Mouse (Mus musculus) right cerebral cortex, postnatal 25 days (tissue): ENCODE data around the gene Igdcc4.
A peak's percentile ranks its signal among the peaks of the same experiment; 100 is the strongest.
"Not testable (repeated sequence)": the region's sequence is repeated elsewhere in the genome, so short reads cannot be mapped to it uniquely, and the experiment has no call there.

Source experiments
- DNase-seq: peaks from one replicate; pipeline ENCODE4 v3.0.0; 2022

The Igdcc4 gene

DNA sequence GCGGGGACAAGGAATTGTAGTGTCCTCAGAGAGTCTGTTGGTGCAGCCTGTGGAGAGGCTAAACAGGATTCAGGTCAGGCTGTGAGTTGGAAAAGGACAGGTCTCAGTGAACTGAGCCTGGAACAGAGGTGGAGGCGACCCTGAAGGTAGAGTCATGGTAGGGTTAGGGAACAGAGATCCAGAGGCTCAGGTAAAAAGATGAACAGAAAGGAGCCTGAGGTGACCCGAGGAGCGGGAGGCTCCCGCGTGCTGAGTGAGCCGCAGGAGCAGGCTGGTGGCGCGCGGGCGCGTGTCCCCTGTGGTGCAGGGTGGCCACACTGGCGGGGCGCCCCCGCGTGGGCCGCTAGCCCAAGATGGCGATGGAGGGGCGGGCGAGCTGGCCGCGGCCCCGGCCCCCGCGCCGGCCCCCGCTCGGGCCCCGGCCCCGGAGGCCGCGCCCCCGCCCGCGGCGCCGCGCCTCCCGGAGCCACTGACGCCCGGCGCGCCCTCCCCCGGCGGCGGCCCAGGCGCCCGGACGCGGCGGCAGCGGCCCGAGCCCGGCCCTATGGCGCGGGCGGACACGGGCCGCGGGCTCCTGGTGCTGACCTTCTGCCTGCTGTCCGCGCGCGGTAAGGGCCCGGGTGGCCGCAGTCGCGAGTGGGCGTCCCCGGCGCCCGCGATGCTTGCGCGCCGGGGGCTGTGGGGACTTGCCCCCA lies at the start of gene Igdcc4:
Igdcc4 (plus strand) TSS at position 496 of the 695 bp plus-strand sequence.
- DNase-seq, result peak; percentile 38

DNA sequence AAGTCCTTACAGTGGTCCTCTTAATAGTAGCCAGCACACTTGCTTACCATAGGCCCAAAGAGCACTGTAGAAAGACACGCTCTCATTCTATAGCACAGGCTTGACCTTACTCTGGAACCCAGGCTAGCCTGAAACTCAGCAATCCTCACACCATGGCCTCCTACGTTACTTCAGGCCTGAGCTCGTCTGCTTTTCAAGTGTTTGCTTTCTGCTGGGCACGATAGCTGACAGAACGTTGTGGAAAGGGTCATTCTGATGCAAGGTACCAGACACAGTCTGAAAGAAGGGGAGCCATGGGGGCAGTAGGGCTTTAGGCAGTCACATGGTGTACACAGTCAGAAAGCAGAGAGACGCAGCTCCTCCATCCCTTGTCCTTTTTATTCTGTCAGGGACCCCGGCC lies 37.0 kb upstream of the Igdcc4 start:
- DNase-seq, result no peak

DNA sequence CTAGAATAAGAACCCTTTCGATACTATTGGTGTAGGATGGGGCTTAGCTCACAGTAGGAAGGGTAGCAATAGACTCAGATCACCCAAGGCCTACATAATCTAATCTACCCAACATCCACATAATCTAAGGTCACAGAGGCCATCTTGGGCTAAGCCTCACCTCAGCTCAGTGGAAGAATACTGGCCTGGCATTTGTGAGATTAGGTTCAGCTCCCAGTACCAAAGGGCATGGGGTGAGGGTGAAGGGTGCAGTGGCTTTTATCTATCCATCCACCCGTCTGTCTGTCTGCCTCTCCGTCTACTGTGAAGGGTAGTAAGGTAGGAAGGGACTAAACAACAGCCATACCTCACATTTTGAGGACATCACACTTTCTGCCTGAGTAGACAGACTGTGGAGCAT lies 30.7 kb upstream of the Igdcc4 start:
- DNase-seq, result no peak

DNA sequence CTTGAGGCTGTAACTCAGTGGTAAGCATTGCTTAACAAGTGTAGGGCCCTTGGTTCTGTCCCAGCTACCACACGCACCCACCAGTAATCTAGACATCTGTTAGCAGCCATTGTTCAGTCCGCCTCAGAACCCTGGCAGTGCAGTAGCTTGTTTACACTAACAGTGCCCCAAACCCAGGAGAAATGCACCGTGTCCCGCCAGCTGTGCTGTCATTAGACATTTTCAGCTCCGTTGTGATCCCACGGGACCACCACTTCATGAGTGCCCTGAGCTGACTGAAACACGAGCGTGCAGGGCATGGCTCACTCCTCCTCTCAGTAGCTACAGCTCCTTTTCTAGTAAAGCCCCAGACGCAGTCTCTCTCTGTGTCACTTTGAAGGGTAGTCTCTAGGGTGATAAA lies 27.7 kb upstream of the Igdcc4 start:
- DNase-seq, result no peak

DNA sequence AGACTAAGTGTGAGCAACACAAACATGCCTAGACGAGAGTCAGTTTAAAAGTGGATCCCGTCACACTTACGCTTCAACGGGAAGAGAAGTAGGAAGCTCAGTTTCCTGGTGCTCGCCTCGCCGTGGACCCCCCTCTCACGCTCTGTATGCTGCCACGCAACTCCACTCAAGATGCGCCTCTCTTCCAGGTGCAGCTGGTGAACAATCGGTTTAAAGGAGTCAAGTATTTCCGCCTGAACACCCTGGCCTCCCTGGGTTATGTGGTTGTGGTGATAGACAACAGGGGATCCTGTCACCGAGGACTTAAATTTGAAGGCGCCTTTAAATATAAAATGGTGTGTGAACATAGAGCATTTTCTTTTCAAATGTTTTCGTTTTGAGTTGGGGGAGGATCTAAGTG lies 27.0 kb upstream of the Igdcc4 start:
- DNase-seq, result no peak

DNA sequence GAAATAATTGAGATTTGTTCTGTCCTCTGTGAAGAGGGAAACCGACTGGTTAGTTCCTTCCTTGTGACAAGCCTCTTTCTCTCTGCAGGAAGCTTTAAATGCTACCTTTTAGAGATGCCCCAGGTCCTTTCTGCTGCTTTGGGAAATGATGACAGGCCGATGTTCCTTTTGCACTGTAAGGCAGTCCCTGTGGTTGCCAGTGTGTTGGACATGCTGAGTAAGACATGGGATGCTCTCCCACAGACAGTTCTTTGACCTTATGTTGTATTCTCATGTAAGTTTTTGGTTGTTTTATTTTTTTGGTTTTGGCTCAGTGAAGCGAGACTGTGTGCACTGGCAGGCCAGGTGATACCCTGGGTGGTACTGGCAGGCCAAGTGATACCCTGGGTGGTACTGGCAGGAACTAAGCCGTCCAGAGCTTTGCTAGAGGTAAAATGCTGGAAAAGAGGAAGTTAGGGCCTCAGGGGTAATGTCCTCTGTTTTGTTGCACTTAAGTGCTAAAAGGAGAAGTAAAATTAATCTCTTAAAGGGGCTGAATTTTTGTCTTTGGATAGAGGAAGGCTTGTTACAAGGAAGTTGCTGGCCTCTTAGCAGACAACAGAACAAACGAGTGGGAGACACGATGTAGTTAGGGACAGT lies 26.3 kb upstream of the Igdcc4 start:
- no peak for DNase-seq

DNA sequence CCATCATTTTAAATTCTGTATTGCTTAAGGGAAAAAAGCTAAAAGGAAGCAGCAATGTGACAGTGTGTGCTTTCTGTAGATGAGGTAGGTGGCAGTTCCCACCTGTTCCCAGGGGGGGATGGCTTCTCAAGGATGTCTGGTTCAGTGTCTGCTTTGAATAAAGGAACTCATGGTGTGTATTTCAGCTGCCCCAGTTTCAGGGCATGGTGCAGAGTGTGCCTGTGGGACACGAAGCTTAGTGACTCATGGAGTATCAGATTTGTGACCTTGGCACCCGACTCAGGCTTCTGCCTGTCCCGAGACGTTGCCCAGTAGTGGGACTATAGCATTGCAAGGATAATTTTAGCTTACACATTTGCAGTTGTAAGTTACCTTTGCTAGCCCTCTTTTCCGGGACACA lies 23.8 kb upstream of the Igdcc4 start:
- DNase-seq, result no peak

DNA sequence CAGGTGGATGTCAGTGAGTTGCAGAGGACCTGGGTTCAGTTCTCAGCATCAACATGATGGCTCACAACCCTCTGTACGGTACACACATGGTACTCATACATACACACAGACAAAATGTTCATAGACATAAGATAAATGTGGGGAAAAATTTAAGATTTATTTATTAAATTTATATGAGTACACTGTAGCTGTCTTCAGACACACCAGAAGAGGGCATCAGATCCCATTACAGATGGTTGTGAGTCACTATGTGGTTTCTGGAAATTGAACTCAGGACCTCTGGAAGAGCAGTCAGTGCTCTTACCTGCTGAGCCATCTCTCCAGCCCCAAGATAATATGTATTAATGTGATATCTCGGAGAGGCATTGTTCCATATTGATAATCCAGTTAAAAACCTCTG lies 21.1 kb upstream of the Igdcc4 start:
- not testable (repeated sequence) for DNase-seq

DNA sequence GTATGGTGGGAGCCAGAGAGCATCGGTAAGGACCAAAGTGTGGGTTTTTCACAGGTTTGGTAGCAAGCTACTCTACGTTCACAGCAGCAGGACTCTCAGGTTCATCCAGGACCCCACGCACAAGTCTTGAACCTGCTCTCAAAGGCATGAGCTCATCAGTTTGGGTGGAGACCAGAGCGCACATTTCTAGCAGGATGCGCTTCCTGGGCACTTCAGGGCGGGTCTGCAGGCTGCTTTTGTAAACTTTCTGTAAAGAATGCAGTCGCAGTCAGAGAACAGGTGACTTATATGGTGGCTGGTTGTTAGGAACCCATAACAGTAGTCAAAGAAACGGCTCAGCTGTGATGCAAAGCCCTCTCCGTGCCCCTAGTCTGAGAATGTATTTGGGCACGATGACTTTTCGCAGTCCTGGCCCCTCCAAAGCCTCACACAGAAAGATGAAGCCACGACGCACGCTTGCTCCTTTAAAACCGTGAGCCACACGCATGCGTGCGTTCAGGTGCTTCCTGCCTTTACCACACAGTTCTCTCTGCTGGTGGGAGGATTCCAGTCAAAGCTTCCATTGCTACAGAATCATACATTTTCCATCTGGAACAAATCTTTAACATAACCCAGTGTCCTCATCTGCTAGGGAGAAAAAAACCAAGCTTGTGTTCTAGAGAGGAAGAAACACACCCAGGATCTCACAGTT lies 18.1 kb upstream of the Igdcc4 start:
- no peak for DNase-seq

DNA sequence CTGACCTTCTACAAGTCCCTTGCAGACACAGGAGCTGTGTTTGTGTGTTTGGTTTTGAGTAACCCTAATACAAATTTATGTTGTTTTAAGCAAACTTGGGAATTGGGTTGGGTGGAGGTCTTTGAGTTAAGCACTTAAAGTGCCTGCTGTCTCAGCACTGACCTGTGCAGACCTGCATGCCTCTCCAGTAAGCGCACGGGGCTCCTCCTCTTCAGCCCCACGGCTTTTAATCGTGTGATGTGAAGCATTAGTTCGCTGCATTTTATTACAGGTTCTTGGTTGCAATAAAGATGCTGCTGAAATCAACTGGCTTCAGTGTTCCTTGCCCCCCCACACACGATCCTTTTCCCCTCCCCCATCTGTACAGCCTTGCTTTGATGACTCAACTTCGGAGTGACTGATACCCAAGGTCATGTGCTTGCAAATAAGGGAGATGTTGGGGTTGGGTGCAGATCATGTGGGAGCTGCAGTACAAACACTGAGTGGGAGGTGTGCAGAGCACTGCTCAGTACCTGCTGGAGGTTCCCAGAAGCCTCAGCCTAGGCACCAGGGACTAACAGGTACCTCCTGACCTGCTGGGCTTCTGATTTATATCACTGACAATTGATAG lies 17.0 kb upstream of the Igdcc4 start:
- no peak for DNase-seq

DNA sequence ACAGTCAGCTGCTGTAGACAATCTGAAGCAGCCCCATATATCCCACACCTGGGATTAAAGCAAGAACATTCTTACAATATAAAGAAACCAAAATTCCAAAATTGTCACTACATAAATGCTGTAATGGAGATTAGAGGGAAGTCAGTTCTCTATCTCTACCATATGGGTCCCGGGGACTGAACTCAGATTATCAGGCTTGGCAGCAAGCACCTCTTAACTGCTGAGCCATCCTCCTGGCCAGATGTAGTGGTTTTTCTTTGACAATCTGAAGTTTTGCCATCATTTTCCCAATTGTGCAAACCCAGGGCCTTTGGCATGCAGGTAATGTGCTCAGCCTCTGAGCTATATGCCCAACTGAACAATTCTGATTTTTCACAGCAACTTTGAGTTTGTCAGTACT lies 16.0 kb upstream of the Igdcc4 start:
- DNase-seq, result no peak

DNA sequence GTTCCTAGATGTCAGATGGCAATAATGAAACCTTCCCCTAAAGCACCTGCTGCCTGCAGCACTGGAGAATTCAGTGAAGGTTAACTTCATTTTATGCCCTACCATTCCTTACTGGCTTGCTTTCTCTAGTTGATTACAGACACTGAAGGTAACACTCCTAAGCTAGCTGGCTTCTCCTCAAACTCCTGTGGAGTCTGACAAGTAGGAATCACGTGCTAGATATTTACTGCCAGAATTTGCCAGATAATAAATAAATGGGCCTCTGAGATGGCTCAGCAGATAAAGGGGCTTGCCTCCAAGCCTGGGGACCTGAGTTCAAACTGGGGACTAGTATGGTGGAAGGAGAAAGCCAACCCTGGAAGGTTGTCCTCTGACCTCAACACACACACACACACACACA lies 14.5 kb upstream of the Igdcc4 start:
- no peak for DNase-seq

DNA sequence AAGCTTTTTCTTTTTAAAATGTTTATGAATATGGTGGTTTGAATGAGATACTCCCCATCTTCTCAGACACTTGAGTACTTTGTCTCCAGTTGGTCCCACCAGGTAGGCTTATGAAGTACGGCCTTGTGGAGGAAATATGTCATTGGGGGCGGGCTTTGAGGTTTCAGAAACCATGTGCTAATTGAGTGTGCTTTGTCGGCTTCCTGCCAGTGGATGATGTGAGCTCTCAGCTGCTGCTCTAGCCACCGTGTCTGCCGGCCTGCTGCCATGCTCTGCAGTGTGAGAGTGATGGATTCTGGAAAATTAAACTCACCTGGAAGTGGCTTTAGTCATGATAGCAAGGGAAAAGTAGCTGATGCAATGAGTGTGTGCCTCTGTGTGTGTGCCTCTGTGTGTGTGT lies 13.8 kb upstream of the Igdcc4 start:
- DNase-seq, result no peak

DNA sequence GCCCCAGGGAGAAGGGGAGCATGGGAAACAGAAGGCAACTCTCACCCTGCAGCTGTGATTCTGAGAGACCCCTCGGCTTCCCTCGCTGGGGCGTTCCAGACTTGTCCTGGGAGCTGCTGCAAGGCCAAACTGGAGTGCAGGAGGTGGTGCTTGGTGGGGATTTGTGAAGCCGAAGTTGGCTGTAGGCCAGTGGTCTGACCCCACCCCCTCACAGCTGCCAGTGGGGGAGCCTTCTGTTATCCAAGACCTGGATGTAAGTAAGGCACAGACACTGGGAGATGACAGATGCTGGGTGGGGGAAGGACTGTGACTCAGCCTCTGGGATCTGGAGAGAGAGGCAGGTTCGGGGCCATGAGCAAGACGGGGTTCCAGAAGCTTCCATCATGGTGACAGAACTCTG lies 7.0 kb upstream of the Igdcc4 start:
- DNase-seq, result peak; percentile 36

DNA sequence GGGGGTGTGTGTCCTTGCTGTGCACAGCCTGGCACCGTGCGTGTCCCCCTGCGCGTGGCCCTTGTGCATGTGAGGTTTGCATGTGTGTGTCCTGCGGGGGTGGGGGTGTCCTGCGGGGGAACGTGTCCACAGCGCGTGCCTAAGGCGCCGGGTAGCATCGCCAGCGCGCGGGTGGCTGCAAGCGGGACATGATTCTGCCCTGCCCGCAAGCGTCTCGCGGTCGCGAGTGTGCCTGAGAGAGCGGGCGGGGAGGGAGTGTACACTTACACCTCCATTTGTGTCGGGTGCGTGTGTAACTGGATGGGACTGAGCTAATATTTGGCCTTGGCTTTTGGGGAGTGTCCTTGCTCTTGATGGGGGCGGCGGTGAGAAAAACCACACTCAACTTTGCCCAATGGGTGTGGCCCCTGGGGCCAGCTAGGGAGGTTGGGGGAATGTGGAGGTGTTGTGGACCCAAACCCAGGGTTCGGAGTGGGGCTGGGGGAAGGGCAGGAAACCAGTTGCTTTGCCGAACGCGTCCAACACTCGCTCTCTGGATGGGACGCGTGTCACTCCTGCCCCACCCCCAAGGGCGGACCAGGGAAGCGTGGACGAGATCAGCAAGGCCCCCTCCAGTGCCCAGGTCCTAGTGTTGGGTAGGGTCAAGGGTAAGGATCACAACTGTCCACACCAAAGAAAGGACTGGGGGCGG lies 545 bp downstream of the Igdcc4 start:
- DNase-seq, result peak; percentile 40

DNA sequence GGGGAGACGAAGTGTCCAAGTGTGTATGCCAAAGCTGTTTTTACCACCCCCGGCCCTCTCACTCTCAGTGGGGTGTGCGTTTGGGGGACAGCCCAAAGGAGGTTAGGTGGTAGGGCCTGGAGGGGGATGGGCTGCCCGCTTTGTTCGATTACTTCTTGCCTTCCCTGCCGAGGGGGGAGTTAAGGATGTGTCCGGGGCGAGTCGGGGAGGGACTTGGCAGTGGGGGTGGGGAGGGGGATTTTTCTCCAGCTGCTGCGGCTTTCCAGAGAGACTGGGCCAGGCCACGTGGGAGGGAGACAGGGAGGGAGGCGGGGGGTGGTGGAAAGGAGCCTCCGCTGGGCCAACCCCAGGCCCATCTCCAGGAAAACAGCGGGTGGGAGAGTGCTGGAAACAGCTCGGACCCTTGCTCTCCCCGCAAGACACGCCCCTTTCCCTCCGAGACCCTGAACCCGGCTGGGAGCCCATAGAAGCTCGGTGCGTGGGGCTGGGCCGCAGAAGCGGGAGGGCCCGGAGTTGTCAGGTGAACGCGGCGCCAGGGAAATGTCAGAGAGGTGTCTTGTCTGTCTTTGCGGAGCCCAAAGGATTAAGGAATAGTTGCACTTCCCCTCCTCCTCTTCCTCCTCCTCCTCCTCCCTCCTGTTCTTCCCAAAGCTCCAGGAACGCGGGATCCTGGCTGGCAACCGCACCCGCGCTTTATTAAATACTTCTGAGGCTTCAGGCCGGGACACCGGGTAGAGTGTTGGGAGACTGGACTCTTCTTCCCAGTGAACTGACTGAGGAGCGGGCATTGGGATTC lies 1.3 kb downstream of the Igdcc4 start:
- peak; percentile 26 for DNase-seq

DNA sequence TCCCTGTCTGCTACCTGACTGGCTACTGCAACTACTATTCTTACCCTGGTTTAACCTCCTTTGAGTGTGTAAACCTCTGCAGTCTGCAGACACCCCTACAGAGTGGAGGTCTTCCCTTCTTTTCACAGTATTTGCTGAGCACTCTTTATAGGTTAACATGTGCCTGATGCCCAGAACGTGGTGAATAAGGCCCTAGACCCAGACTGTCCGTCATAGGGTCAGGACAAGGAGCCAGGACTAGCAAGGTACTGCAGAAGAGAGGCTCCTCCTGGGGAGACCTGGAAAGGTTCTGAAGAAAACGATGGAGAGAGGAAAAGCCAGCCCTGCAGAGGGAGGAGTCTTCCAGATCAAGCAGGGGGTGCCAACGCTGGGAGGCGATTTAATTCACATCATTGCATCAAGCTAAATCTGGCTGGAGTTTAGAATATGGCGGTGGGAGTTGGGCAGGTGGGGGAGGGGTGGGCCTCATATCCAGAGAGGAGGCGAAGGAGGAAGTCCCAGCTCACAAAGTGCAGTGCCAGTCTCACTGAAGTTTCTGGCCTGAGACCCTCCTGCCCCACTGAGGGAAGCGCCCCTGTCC lies 2.0 kb downstream of the Igdcc4 start:
- no peak for DNase-seq

DNA sequence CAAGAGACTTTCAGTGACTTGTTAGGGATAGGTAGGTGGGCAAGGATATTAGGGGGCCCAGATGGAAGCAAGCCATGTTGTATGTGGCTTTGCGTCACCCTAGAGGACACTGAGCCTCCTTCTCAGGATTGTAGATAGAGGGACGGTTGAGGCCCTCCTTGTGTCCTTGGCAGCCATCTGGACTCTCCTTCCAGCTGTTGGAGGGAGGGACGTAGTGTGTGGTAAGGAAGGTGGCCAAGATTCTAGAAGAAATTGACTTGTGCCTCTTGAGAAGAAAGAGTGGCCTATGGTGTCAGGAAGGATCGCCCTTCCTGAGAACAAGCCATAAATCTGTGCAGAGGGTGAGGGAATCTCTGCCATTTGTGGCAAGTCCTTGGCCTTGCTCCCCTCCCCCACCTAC lies 5.5 kb downstream of the Igdcc4 start:
- DNase-seq, result no peak

DNA sequence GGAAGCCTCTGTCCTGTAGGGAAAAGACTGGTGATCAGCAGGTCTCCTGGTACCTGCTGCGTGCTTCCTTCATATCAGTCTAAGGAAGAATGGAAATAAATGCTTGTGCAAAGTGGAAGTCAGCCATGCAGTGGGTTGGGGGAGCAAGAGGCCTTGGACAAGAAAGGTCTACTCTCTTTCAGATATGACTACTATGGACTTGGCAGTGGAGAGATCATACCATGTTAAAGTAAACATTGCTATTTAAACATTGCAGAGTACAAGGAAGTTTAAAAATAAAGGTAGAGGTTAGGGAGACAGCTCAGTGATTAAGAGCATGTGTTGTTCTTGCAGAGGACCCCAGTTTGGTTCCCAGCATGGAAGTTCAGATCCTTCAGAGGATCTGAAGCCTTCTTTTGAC lies 6.6 kb downstream of the Igdcc4 start:
- DNase-seq, result no peak

DNA sequence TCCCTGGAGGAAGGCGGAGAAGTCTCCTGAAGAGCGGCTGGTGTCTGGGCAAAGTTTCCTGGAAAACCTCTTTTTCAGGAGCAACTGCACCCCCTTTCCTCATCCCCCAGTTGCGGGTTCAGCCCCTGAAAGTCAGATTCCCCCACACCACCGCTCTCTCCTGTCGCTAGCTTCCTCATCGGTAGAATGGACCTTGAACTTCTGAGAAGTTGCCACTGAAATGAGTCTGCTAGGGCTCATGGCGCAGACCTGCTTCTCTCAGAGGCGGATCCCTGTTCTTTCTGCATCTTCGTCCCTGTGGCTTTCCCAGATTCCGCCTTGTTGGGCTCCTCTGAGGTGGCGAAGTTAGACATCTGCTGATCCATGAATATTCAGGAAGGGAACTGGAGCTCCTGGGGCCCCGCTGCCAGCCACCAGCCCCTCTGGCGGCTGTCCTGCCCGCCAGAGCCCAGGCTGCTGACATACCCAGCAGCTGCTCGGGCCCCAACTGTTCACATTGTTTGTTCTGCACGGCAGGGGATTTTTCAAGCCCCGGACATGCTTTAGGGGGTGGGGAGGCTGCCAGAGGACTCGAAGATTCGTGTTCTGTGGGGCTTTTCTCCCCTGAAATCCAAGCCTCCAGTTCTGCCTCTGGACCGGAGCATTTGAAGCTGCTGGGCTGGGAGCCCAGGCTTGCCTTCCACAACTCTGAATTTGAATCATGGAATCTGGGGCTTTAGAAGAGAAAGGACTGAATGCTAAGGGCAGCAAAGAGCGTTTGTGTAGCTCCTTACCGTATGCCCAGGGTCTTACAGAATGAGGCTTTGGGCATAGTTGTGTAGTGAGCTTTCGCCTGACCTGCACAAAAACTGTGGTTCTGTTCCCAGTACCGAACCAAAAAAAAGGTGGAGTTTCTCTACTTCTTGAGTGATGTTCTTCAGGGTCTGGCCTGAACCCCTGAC lies 8.1 kb downstream of the Igdcc4 start:
- peak; percentile 62 for DNase-seq

DNA sequence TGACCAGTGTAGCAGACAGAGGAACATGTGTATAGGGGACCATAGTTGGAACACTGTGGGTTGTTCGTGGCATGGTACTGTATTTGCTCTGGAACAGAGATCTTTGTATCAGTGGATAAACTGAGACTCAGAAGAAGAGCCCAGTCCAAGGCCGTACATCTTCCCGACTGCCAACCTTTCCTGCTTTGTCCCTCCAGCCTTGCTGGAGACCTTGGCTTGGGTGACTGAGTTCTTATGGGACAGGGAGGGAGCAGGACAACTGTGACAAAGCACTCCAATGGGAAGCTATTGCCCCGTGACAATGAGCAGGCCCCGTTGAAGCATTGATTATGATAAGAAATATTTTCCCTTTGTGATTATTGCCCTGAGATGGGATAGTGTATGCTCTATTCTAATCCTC lies 10.4 kb downstream of the Igdcc4 start:
- DNase-seq, result no peak
